Mouse (Mus musculus) small intestine, adult 2 months (tissue): Measurements from ENCODE around the gene Enthd1. TPM values are rescaled to one million over a fixed set of nuclear protein-coding genes. Genes with fewer than 3 reads are reported as not detected.

Experiments used
- H3K27ac ChIP-seq: fragments of 200-500 bp; 2 replicates; pipeline ENCODE4 v1.5.1; 2012; ENCODE audit warnings: low read depth, low read length, control low read depth, inconsistent platforms; ENCODE audit not compliant: insufficient read depth
- H3K27me3 ChIP-seq: fragments of 200-500 bp; 2 replicates; pipeline ENCODE4 v1.6.1; 2012; ENCODE audit warnings: mild to moderate bottlenecking, moderate library complexity, low read length, inconsistent platforms; ENCODE audit not compliant: control insufficient read depth, insufficient read depth
- H3K36me3 ChIP-seq: fragments of 200-500 bp; 2 replicates; pipeline ENCODE4 v1.6.1; 2012; ENCODE audit warnings: mild to moderate bottlenecking, low read length, control low read depth, inconsistent platforms; ENCODE audit not compliant: control insufficient read depth, insufficient read depth
- H3K4me1 ChIP-seq: fragments of 200-500 bp; 2 replicates; pipeline ENCODE4 v1.6.1; 2012; ENCODE audit warnings: low read length, inconsistent platforms, mixed read lengths; ENCODE audit not compliant: control insufficient read depth, insufficient read depth, insufficient read length
- H3K4me3 ChIP-seq: fragments of 200-500 bp; 2 replicates; pipeline ENCODE4 v1.5.1; 2012; ENCODE audit warnings: low read depth, mild to moderate bottlenecking, control low read depth, inconsistent platforms, low read length, moderate library complexity
- CTCF ChIP-seq: fragments of 200-500 bp; IDR thresholded peaks from 2 replicates; pipeline ENCODE4 v1.5.1; 2012; ENCODE audit warnings: low read depth, mild to moderate bottlenecking, control low read depth, inconsistent platforms, low read length, moderate library complexity, mixed read lengths; ENCODE audit not compliant: insufficient replicate concordance, insufficient read length; ENCODE audit errors: extremely low read depth
- POLR2A ChIP-seq: fragments of 200-500 bp; IDR thresholded peaks from 2 replicates; pipeline ENCODE4 v1.6.1; 2012; ENCODE audit warnings: low read depth, mild to moderate bottlenecking, control low read depth, inconsistent platforms, low read length, moderate library complexity
- WGBS: fragments of 180-500 bp; shearing (Covaris S2); methylation state at CpG from one replicate; pipeline ENCODE4 v1.1.7; 2018; 5-methylcytosine and 5-hydroxymethylcytosine counted together
- polyA plus RNA-seq: library from polyadenylated mRNA; depleted of rRNA; stranded (reverse); fragments of >200 nt; gene quantifications from 2 replicates; pipeline ENCODE4 v1.2.3, GENCODE M21; 2012

Enthd1 gene
- polyA plus RNA-seq, 1 experiment: not detected

DNA sequence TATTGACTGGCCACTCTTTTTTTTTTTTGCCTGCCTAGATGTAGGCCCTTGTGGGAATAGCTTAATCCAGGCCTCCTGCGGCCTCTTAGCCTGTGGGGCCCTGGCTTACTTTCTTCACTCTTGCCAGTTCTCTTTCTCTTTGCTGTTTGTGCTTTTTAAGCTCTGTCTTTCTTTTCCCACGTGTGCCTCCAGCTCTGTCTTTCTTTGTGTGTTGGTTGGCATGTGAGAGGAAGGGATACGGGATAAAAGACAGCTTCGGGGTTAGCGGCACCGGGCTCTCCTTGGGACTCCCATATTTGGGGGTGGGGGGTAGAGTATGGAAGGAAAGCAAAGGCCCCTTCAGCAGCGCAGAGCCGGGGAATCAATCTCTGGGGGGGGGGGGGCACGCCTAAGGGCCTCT is 127.0 kb downstream of the Enthd1 start:
- Histone ChIP-seq H3K4me3 (no peak overlapping the region), H3K4me1 (no peaks in the 10 kb centered on the region), H3K27ac (no peak overlapping the region), H3K36me3 (no peaks in the 10 kb centered on the region), H3K27me3 (no peaks in the 10 kb centered on the region)
- 79% methylated on average over 9 of the region's 9 CpGs for WGBS
- no peak for TF ChIP-seq CTCF

DNA sequence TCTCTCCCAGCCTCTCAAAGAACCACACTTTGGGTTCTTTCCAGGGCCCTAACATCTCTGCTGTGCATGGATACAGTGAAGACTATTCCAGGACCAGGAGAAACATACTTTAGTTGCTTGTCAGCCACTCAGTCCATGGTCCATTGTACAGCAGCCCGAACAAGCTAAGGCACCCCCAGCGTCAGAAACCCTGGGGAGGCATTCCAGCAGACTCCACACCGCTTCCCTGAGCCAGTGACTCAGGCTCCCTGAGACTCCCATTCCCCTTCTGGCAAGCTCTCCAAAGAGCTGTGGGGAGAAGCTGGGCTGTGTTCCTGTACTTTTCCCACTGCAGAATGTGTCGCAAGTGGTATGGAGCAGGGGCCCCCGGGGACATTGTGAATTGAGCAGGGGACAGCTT is 128.0 kb downstream of the Enthd1 start:
- no peaks in the 10 kb centered on the region for H3K4me1 ChIP-seq
- 75% methylated on average over 5 of the region's 5 CpGs for WGBS
- TF ChIP-seq POLR2A: no peak
- TF ChIP-seq CTCF: no peak
- H3K36me3 ChIP-seq: no peaks in the 10 kb centered on the region
- H3K27me3 ChIP-seq: no peaks in the 10 kb centered on the region
- no peak overlapping the region for H3K4me3 ChIP-seq
- no peak overlapping the region for H3K27ac ChIP-seq

DNA sequence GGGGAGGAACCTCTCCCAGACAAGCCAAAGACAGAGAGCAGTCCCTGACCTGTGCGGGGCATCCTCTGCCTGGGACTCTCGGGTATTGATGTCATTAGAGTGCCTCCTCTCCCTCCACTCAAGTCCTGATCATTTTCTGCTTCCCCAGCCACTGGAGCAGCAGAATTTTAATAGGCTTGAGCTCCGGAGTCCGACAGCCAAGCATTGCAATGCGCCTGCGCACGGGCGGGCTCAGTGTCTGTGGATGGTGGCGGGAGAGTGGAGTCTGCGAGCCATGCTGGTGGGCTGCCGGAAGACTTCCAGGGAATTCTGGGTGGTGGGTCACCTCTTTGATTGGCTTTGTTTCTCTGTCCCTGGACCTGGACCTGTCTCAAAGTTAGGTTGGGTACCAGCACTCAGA is 134.6 kb downstream of the Enthd1 start:
- no peak overlapping the region for H3K27ac ChIP-seq
- no peaks in the 10 kb centered on the region for H3K27me3 ChIP-seq
- no peaks in the 10 kb centered on the region for H3K36me3 ChIP-seq
- 79% methylated on average over 11 of the region's 11 CpGs for WGBS
- H3K4me3 ChIP-seq: no peak overlapping the region
- TF ChIP-seq POLR2A: no peak
- H3K4me1 ChIP-seq: no peaks in the 10 kb centered on the region

DNA sequence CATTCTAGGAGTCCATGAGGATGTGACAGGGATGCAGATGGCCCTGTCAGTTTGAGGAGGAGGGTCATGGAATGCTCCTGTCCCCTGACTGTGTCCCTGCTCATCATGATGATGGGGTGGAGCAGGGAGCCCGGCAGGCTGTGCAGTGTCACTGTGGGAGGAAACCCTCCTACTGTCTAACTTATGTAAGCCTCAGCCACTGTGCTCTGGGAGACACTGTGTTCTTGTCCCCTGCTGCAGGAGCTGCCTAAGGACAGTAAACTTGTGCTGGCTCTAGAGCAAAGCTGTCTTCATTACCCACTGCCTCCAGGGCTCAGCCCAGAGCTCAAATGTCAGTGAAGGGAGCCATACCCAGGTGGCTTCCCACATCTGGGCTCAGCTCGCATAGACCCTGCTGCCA is 146.8 kb downstream of the Enthd1 start:
- WGBS: 76% methylated on average over 2 of the region's 2 CpGs
- TF ChIP-seq POLR2A (no peak), CTCF (no peak)
- H3K27me3 ChIP-seq: no peaks in the 10 kb centered on the region

DNA sequence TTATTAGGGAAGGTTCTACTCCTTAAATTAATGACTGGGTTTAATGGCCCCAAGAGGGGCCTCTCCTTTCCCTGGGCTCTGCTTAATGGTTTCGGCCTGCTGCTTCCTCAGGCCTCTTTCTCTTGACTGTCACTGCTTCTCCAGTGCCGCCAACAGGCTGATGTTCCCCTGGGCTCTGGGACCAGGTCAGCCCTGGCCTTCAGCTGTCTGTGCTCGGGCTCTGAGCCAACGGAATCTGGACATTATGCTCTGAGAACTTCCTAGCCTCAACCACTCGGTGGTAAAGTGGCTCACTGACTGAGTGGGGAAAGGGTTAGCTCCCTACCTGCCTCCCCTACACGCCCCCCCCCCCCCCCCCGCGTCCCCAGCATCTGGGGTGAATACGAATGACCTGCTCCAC is 147.9 kb downstream of the Enthd1 start:
- 65% methylated on average over 9 of the region's 9 CpGs for WGBS

More for the DNA sequence above, 146.8 kb downstream of the Enthd1 start:
- Histone ChIP-seq H3K4me1 (no peaks in the 10 kb centered on the region), H3K4me3 (no peak overlapping the region), H3K27ac (no peak overlapping the region), H3K36me3 (no peaks in the 10 kb centered on the region)

DNA sequence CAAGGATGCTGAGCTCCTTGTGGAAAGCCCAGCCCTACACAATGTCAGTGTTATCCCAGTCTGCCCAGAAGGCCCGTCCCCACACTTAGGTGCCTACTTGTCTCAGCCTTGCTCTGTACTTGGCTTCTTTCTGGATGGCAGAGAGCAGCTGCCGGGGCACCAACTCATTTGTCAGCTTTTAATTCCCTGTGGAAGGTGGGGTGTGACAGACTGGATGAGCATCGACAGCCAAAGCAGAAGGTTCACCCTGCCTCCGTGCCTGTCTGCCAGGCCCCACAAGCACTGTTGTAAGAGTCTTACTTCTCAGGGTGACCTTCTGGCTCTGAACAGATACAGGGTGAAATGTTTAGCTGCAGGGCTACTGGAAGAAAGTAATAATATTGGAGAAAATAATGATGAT is 149.8 kb downstream of the Enthd1 start:
- WGBS: 82% methylated on average over 4 of the region's 4 CpGs
- Histone ChIP-seq H3K4me1 (no peaks in the 10 kb centered on the region), H3K36me3 (no peaks in the 10 kb centered on the region), H3K27me3 (no peaks in the 10 kb centered on the region), H3K27ac (no peak overlapping the region), H3K4me3 (no peak overlapping the region)
- TF ChIP-seq POLR2A (no peak), CTCF (no peak)

More for the DNA sequence above, 147.9 kb downstream of the Enthd1 start:
- Histone ChIP-seq H3K4me1 (no peaks in the 10 kb centered on the region), H3K27me3 (no peaks in the 10 kb centered on the region), H3K36me3 (no peaks in the 10 kb centered on the region), H3K27ac (no peak overlapping the region), H3K4me3 (no peak overlapping the region)
- TF ChIP-seq CTCF (no peak), POLR2A (no peak)

DNA sequence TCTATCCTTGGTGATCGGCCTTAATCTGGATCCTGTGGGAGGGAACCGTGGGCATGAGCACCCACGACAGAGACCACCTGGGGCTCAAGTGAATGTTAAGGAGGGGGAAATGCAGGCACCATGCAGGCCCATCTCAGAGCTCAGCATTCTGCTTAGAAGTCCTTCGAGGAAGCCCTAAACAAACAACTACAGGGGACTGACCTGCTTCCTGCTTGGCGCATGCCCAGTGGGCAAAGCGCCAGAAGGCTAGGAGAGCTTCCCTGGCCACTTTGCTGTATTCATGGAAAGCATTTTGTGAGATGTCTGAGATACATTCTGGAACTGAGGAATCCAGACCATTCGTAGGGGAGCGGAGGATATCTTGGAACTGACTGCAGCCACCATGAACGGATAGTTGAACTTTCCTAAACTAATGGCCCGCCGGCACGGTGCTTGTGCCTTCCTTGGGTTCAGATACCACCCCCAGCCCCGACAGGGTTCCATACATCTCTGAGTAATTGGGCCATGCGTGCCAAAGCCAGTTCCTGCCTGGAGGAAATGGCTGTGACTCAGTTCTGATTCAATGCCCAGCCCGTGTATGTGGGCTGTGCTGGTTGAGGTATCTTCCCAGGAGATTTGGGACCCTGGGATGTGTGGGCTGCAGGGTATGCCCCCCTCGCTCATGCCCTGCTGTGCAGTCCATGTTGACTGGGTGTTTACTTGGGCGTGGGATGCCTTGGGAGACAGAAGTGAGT is 150.8 kb downstream of the Enthd1 start:
- H3K27me3 ChIP-seq: no peaks in the 10 kb centered on the region
- TF ChIP-seq POLR2A: no peak
- TF ChIP-seq CTCF: no peak
- no peak overlapping the region for H3K4me3 ChIP-seq
- H3K4me1 ChIP-seq: no peaks in the 10 kb centered on the region
- no peak overlapping the region for H3K27ac ChIP-seq
- H3K36me3 ChIP-seq: no peaks in the 10 kb centered on the region
- 55% methylated on average over 17 of the region's 17 CpGs for WGBS

DNA sequence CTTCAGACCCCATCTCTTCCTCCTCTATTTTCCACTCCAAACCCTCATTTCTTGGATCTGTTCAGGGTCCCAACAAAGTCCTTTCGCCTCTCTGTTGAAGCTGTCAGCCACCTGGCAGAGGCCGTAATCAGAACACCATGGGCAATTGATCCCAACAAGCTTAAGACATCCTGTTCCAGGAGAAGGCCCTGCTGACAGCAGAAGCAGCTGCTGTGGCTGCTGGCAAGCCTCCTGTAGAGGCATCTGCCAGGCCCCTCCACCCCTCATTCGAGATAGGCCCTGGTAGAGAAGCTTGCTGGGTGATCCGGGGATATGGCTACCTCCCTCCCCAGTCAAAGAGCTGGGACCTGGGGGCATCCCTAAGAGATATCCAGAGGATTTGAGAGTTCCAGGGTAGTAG is 151.9 kb downstream of the Enthd1 start:
- H3K4me1 ChIP-seq: no peaks in the 10 kb centered on the region
- H3K27me3 ChIP-seq: no peaks in the 10 kb centered on the region
- TF ChIP-seq CTCF: no peak
- no peak for TF ChIP-seq POLR2A
- WGBS: 77% methylated on average over 4 of the region's 4 CpGs
- no peak overlapping the region for H3K4me3 ChIP-seq
- H3K36me3 ChIP-seq: no peaks in the 10 kb centered on the region
- no peak overlapping the region for H3K27ac ChIP-seq
